ENCODE assay signal across 8 mouse cellular contexts in the genomic region with DNA sequence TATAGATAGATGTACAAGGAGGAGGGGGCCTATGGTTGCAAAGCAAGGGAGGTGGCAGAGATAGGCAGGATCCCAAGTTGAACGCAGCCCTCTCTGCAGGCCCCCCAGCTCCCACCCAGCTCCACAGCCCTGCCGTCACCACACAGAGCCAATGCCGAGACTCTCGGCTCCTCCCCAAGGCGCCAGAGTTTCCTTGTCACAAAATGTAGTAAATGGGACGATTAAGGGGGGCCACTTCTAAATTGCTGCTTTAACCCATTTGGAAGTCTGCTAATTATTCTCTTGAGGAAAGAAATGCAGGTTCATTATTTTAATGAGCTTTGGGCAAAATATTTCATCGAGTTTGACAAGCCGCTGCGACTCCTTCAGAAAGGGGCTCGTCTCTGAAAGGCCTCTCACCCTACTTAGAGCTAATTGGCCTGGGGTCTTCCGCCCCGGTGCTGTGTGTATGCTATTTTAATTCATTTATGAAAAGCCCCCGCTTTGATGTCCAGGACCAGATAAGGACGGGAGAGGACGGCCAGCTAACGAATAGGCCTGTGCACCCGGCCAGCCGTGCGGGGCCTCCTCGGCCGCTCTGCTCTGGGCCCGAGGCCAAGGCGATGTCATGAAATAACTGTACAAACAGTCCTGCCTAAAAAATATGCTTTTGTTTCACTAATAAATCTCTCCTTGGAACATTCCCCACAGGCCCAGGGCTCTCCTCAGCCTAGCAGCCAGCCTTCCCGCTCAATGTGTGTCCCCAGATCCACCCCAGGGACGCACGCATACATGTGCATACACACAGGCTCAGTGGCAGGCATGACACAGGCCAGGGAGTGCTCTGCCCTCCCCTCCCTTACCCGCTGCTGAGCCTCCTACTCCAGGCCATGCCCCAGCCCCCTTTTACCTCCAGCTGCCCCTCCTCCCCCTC.
A peak's percentile ranks its signal among the peaks of the same experiment; 100 is the strongest.
DNase-seq lines count a peak whose midpoint lies in the region; ATAC-seq lines count a peak whose summit lies in the region.

No protein-coding gene starts in this region.

- H3K36me3 ChIP-seq in forebrain, embryonic 10.5 days (replicated peaks), result no peaks in the 10 kb centered on the region
- 0 out of 2 replicates have a peak, but pooled peaks cover 3% of the 10 kb centered on the region for H3K36me3 ChIP-seq in heart, embryonic 16.5 days (ENCODE audit: control insufficient read depth, insufficient read depth)
- no peaks in the 10 kb centered on the region for H3K36me3 ChIP-seq in kidney, embryonic 16.5 days (ENCODE audit: insufficient read depth, low read length)
- H3K36me3 ChIP-seq in stomach, embryonic 16.5 days (ENCODE audit: control insufficient read depth, insufficient read depth, low read length), result no peaks in the 10 kb centered on the region

- H3K9me3 ChIP-seq in forebrain, embryonic 10.5 days, result peaks cover 3% of the 10 kb centered on the region; the same call in 1 of the 2 replicates
- H3K9me3 ChIP-seq in heart, embryonic 16.5 days (replicated peaks; ENCODE audit: control insufficient read depth, low read length), result peaks cover 3% of the 10 kb centered on the region; the same call in 1 of the 2 replicates
- peaks cover 8% of the 10 kb centered on the region; the same call in 1 of the 2 replicates for H3K9me3 ChIP-seq in kidney, embryonic 16.5 days (ENCODE audit: low read length)
- no peaks in the 10 kb centered on the region for H3K9me3 ChIP-seq in stomach, embryonic 16.5 days (replicated peaks; ENCODE audit: control insufficient read depth, low read length)

- H3K27me3 ChIP-seq in forebrain, embryonic 10.5 days (ENCODE audit: poor library complexity, severe bottlenecking), result peaks cover 94% of the 10 kb centered on the region
- no peaks in the 10 kb centered on the region for H3K27me3 ChIP-seq in heart, embryonic 16.5 days (ENCODE audit: control insufficient read depth, insufficient read depth, low read length)
- no peaks in the 10 kb centered on the region for H3K27me3 ChIP-seq in kidney, embryonic 16.5 days (ENCODE audit: insufficient read depth, low read length)
- H3K27me3 ChIP-seq in stomach, embryonic 16.5 days (ENCODE audit: control insufficient read depth, insufficient read depth, low read length), result no peaks in the 10 kb centered on the region

- peak overlapping the region; percentile 40; the same call in 1 of the 2 replicates for H3K27ac ChIP-seq in forebrain, embryonic 10.5 days
- peak overlapping the region; percentile 91 for H3K27ac ChIP-seq in heart, embryonic 16.5 days (ENCODE audit: low read length)
- peak overlapping the region; percentile 83 for H3K27ac ChIP-seq in kidney, embryonic 16.5 days (ENCODE audit: low read length)
- H3K27ac ChIP-seq in stomach, embryonic 16.5 days (ENCODE audit: low read length), result peak overlapping the region; percentile 92

- DNase-seq in adrenal gland, adult (ENCODE audit: inconsistent age in 2 of 2, low spot score in 1 of 2), result peak; percentile 92 to 94
- peak; percentile 25 for DNase-seq in forebrain, embryonic 10.5 days (ENCODE audit: extremely low spot score, low spot score)
- DNase-seq in lung, postnatal 25 days (ENCODE audit: low spot score), result peak; percentile 65
- DNase-seq in right cerebral cortex, postnatal 36 days (ENCODE audit: low spot score in 2 of 2), result no peak

- peaks cover 41% of the 10 kb centered on the region for H3K4me1 ChIP-seq in forebrain, embryonic 10.5 days
- H3K4me1 ChIP-seq in heart, embryonic 16.5 days (ENCODE audit: control insufficient read depth, insufficient read depth, low read length), result peaks cover 54% of the 10 kb centered on the region
- H3K4me1 ChIP-seq in kidney, embryonic 16.5 days (ENCODE audit: insufficient read depth, low read length), result peaks cover 21% of the 10 kb centered on the region
- H3K4me1 ChIP-seq in stomach, embryonic 16.5 days (ENCODE audit: control insufficient read depth, insufficient read depth, low read length), result peaks cover 23% of the 10 kb centered on the region

- WGBS in forebrain, embryonic 10.5 days, result 67% methylated on average over 27 of the region's 27 CpGs
- 35% methylated on average over 27 of the region's 27 CpGs for WGBS in heart, embryonic 16.5 days
- 29% methylated on average over 27 of the region's 27 CpGs for WGBS in kidney, embryonic 16.5 days
- WGBS in stomach, embryonic 16.5 days, result 30% methylated on average over 27 of the region's 27 CpGs

- H3K4me2 ChIP-seq in heart, embryonic 16.5 days (ENCODE audit: low read depth, low read length), result peak overlapping the region; percentile 32
- 0 out of 2 replicates have a peak overlapping the region, but pooled peaks have one; percentile 9 for H3K4me2 ChIP-seq in kidney, embryonic 16.5 days (replicated peaks; ENCODE audit: low read depth, low read length)
- H3K4me2 ChIP-seq in stomach, embryonic 16.5 days (ENCODE audit: low read depth, low read length), result peak overlapping the region; percentile 20

- ATAC-seq in heart, embryonic 16.5 days (replicated peaks; ENCODE audit: extremely low read depth, insufficient read depth, low FRiP score), result peak; percentile 79
- ATAC-seq in kidney, embryonic 16.5 days (ENCODE audit: low FRiP score, low TSS enrichment), result peak; percentile 94
- ATAC-seq in stomach, embryonic 16.5 days (ENCODE audit: insufficient read depth, low FRiP score), result peak; percentile 90
- ATAC-seq in erythroblast, adult 5-6 weeks (replicated peaks; ENCODE audit: low FRiP score, poor library complexity, severe bottlenecking), result no peak

- no peak overlapping the region for H3K4me3 ChIP-seq in forebrain, embryonic 10.5 days
- no peak overlapping the region for H3K4me3 ChIP-seq in heart, embryonic 16.5 days (ENCODE audit: low read length)
- no peak overlapping the region for H3K4me3 ChIP-seq in kidney, embryonic 16.5 days (ENCODE audit: low read length)
- H3K4me3 ChIP-seq in stomach, embryonic 16.5 days (replicated peaks; ENCODE audit: low read length), result no peak overlapping the region

- H3K9ac ChIP-seq in heart, embryonic 16.5 days (ENCODE audit: low read length), result peak overlapping the region; percentile 59
- H3K9ac ChIP-seq in kidney, embryonic 16.5 days (replicated peaks; ENCODE audit: low read length), result no peak overlapping the region
- H3K9ac ChIP-seq in stomach, embryonic 16.5 days (ENCODE audit: low read length), result peak overlapping the region; percentile 50; the same call in 1 of the 2 replicates

Comparison
In these comparisons a context has a peak if more than half of its experiments do, and no peak if none do; other contexts are left out.
1. DNase-seq: peak in adrenal gland, adult (2 of 2), forebrain, embryonic 10.5 days (single experiment) and lung, postnatal 25 days (single experiment); none in right cerebral cortex, postnatal 36 days (0 of 2).
2. H3K27ac ChIP-seq: peak in every context shown above with its lines; median percentile 92 in stomach, embryonic 16.5 days; 91 in heart, embryonic 16.5 days; 83 in kidney, embryonic 16.5 days; 40 in forebrain, embryonic 10.5 days.
3. Peak in every context shown above with its lines, with median percentiles within 50 percentile points of each other: H3K4me2 ChIP-seq.